Mouse (Mus musculus): Measurements from ENCODE around the gene Tcstv3. TPM values are rescaled to one million over a fixed set of nuclear protein-coding genes. Genes with fewer than 3 reads are reported as not detected.
"Not testable (repeated sequence)": the region's sequence is repeated elsewhere in the genome, so short reads cannot be mapped to it uniquely, and the experiment has no call there.

Gene Tcstv3
- polyA plus RNA-seq (2016; fragmentation: Nextera tagmentation; extraction: Ambion mirVana), result not detected in 2 replicates

GRCm38 (mm10) chr13:120316578-120316977, at the start of gene Tcstv3:
Gene Tcstv3 (plus strand): TSS chr13:120316878.
- DNase-seq (ENCODE audit: low spot score); H3K4me3 ChIP-seq; H3K27me3 ChIP-seq (ENCODE audit: insufficient read depth, poor library complexity, severe bottlenecking); H3K9me3 ChIP-seq; H3K27ac ChIP-seq; H3K36me3 ChIP-seq; H3K4me1 ChIP-seq: not testable (repeated sequence)
- 61% methylated on average over 3 of the region's 3 CpGs for WGBS

DNA sequence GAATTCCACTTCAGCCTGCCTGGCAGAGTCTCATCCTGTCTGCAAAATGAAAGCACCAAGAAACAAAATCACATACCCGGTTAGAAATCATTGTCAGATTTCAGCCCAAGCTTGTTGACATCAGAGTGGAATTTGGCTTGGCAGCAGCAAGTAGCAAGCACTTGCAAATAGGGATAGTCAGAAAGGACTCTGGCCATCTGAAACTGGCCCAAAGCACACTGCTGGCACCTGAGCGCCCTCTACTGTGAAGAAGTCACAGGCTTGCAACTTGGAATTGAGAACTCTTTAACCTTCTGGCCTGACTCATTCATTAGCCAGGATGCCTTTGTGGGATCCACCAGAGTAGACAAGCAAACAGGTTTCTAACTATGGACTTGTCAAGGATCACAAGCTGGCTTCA, 38.8 kb upstream of the Tcstv3 start:
- H3K9me3 ChIP-seq; H3K27me3 ChIP-seq (ENCODE audit: insufficient read depth, poor library complexity, severe bottlenecking); H3K36me3 ChIP-seq; H3K27ac ChIP-seq; DNase-seq (ENCODE audit: low spot score); H3K4me1 ChIP-seq; H3K4me3 ChIP-seq: not testable (repeated sequence)
- WGBS, result 22% methylated on average over 2 of the region's 2 CpGs

- no peak overlapping the region for H3K4me3 ChIP-seq
- no peak overlapping the region for H3K27ac ChIP-seq
- DNase-seq (ENCODE audit: low spot score), result no peak
- H3K27me3 ChIP-seq (ENCODE audit: insufficient read depth, poor library complexity, severe bottlenecking), result no peaks in the 10 kb centered on the region
- no peaks in the 10 kb centered on the region for H3K36me3 ChIP-seq
- H3K9me3 ChIP-seq, result no peaks in the 10 kb centered on the region
- 87% methylated on average over 9 of the region's 9 CpGs for WGBS
- no peaks in the 10 kb centered on the region for H3K4me1 ChIP-seq
Observed at GRCm38 (mm10) chr13:120278784-120279183, 37.9 kb upstream of the Tcstv3 start.

- Histone ChIP-seq H3K27ac (no peak overlapping the region), H3K9me3 (no peaks in the 10 kb centered on the region), H3K4me1 (no peaks in the 10 kb centered on the region), H3K36me3 (no peaks in the 10 kb centered on the region), H3K4me3 (no peak overlapping the region), H3K27me3 (ENCODE audit: insufficient read depth, poor library complexity, severe bottlenecking) (no peaks in the 10 kb centered on the region)
- WGBS, result 50% methylated on average over 1 of the region's 1 CpGs
- no peak for DNase-seq (ENCODE audit: low spot score)
Observed at GRCm38 (mm10) chr13:120299324-120299894, 17.3 kb upstream of the Tcstv3 start.

DNA sequence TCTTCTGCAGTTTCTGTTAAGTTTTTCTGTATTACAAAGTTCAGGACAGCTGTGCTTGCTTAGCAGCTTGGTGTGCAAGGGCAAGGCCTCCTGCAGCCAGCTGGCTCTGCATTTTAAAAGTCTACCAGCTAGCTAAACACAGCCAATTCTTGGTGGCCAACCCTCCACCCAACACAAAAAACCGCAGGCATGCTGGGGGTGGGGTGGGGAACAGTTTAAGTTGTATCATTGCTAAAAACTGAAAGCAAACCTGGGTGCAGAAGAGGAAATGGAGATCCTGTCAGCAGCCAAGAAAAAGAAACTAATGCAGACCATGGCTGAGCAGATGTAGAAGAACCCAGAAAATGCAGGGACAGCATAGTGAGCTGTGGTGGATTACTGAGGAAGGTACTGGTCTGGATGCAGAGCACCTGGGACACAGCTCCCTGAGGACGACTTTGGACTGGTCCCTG, 16.7 kb upstream of the Tcstv3 start, which contains the start of gene BC147527:
Gene BC147527 (plus strand): TSS at position 402 of the 452 bp plus-strand sequence.
- Histone ChIP-seq H3K36me3 (no peaks in the 10 kb centered on the region), H3K27me3 (ENCODE audit: insufficient read depth, poor library complexity, severe bottlenecking) (no peaks in the 10 kb centered on the region), H3K4me3 (no peak within 1 kb of the TSS), H3K4me1 (no peaks in the 10 kb centered on the region), H3K9me3 (no peaks in the 10 kb centered on the region), H3K27ac (no peak within 1 kb of the TSS)
- DNase-seq (ENCODE audit: low spot score), result no peak
- WGBS, result 47% methylated on average over 2 of the region's 2 CpGs

DNA sequence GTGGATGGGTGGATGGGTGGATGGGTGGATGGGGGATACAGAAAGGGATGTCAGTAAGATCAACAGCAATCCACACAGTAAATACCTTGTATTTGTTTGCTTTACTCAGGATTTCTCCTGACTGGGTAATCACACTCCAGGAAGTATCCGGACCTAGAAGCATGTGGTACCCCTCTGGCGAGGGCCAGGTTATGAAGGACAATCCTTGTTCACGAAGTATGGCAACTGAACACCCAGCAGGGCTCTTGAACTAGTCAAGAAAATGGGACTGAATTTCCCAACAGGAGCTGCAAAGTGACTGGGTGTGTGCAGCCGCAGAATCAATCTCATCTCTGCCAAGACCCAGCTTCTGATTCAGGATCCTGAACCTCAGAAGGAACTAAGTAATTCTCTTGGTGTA, 15.8 kb upstream of the Tcstv3 start:
- no peak for DNase-seq (ENCODE audit: low spot score)
- WGBS, result 70% methylated on average over 4 of the region's 4 CpGs

GRCm38 (mm10) chr13:120310749-120311148, 5.9 kb upstream of the Tcstv3 start:
- H3K27ac ChIP-seq, result no peak overlapping the region
- H3K9me3 ChIP-seq, result no peaks in the 10 kb centered on the region
- H3K27me3 ChIP-seq (ENCODE audit: insufficient read depth, poor library complexity, severe bottlenecking), result peaks cover 3% of the 10 kb centered on the region; the same call in 1 of the 2 replicates
- H3K4me1 ChIP-seq, result no peaks in the 10 kb centered on the region
- no peak overlapping the region for H3K4me3 ChIP-seq
- H3K36me3 ChIP-seq, result no peaks in the 10 kb centered on the region
- DNase-seq (ENCODE audit: low spot score), result no peak
- 70% methylated on average over 4 of the region's 4 CpGs for WGBS

More for the DNA sequence above, 15.8 kb upstream of the Tcstv3 start:
- H3K4me3 ChIP-seq, result no peak overlapping the region
- no peaks in the 10 kb centered on the region for H3K36me3 ChIP-seq
- no peaks in the 10 kb centered on the region for H3K27me3 ChIP-seq (ENCODE audit: insufficient read depth, poor library complexity, severe bottlenecking)
- H3K27ac ChIP-seq, result no peak overlapping the region
- no peaks in the 10 kb centered on the region for H3K4me1 ChIP-seq
- no peaks in the 10 kb centered on the region for H3K9me3 ChIP-seq

DNA sequence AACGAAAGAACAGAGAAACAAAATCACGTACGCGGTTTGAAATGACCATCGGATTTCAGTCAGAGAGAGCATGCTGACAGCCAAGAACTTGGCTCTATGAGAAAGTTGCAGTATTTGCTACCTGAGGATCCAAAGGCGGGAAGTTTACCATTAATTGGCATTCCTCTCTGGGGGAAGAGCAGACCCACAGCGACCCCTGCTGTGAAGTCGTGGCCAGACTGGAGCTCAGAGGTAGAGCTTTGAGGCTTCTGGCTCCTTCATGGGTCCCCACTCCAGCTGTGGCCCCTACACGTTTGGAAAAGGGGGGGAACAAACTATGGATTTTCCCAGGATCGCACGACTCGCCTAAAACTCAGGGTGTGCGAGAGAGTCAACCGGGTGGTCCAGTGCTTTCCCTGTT, 3.1 kb upstream of the Tcstv3 start:
- no peak for DNase-seq (ENCODE audit: low spot score)
- H3K4me1 ChIP-seq, result no peaks in the 10 kb centered on the region
- H3K27me3 ChIP-seq (ENCODE audit: insufficient read depth, poor library complexity, severe bottlenecking), result peaks cover 3% of the 10 kb centered on the region; the same call in 1 of the 2 replicates
- no peaks in the 10 kb centered on the region for H3K36me3 ChIP-seq
- WGBS, result 39% methylated on average over 14 of the region's 14 CpGs
- no peak overlapping the region; the same call in 1 of the 2 replicates for H3K4me3 ChIP-seq
- no peaks in the 10 kb centered on the region for H3K9me3 ChIP-seq
- no peak overlapping the region for H3K27ac ChIP-seq

DNA sequence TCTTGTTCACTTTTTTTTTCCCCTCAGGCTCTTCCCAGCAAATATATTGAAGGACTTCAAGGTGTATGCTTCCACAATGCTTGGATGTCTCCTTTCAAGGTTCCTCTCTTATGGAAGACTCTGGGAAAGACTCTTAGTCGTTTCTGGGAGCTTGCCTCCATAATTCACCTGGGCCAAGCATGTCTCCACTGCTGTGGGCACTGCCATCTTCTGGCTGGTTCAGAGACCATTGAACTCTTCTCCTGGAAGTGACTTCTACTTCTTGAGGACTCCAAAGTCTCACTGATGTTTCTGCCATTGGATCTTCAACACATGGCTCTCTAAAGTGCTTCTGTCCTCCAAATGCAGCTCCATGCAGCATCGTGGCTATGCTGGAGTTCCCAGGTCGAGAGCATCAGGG, 3.5 kb downstream of the Tcstv3 start:
- 62% methylated on average over 3 of the region's 3 CpGs for WGBS
- Histone ChIP-seq H3K36me3 (no peaks in the 10 kb centered on the region), H3K27me3 (ENCODE audit: insufficient read depth, poor library complexity, severe bottlenecking) (no peaks in the 10 kb centered on the region), H3K9me3 (no peaks in the 10 kb centered on the region), H3K27ac (no peak overlapping the region), H3K4me3 (no peak overlapping the region), H3K4me1 (no peaks in the 10 kb centered on the region)
- no peak for DNase-seq (ENCODE audit: low spot score)

DNA sequence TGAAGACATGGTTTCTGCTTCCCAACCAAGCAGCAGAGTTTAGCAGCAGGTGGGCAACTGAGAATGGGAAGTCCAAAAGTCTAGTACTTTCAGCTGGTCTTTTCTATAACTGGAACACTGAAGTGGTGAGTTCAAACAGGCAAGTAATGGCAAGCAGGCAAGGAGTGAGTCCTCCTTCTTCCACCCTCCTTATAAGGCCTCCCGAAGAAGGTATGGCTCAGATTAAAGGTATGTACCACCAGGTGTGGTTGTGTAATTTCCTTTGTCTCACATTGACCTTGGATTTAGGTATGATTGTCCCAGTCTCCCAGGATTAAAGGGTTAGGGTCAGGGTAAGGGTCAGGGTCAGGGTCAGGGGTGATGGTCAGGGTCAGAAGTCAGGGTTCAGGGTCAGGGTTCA, 4.0 kb downstream of the Tcstv3 start:
- Histone ChIP-seq H3K27ac (no peak overlapping the region), H3K9me3 (no peaks in the 10 kb centered on the region), H3K4me3 (no peak overlapping the region), H3K27me3 (ENCODE audit: insufficient read depth, poor library complexity, severe bottlenecking) (no peaks in the 10 kb centered on the region), H3K4me1 (no peaks in the 10 kb centered on the region), H3K36me3 (no peaks in the 10 kb centered on the region)
- DNase-seq (ENCODE audit: low spot score), result no peak
- WGBS, result 89% methylated on average over 1 of the region's 1 CpGs

Other genes with a start within 250 kb of the Tcstv3 start
- not detected in 2 replicates for gene Gm20767, start 176.6 kb upstream of the Tcstv3 start, polyA plus RNA-seq (2016; fragmentation: Nextera tagmentation; extraction: Ambion mirVana)
- gene Gm21818, start 144.4 kb upstream of the Tcstv3 start, polyA plus RNA-seq (2016; fragmentation: Nextera tagmentation; extraction: Ambion mirVana), result not detected in 2 replicates
- not detected in 2 replicates for gene Gm21762, start 100.9 kb upstream of the Tcstv3 start, polyA plus RNA-seq (2016; fragmentation: Nextera tagmentation; extraction: Ambion mirVana)
- not detected in 2 replicates for gene Gm21731, start 77.8 kb upstream of the Tcstv3 start, polyA plus RNA-seq (2016; fragmentation: Nextera tagmentation; extraction: Ambion mirVana)
- not detected in 2 replicates for gene AF067061, start 53.8 kb upstream of the Tcstv3 start, polyA plus RNA-seq (2016; fragmentation: Nextera tagmentation; extraction: Ambion mirVana)
- gene BC147527, start 16.5 kb upstream of the Tcstv3 start, polyA plus RNA-seq (2016; fragmentation: Nextera tagmentation; extraction: Ambion mirVana), result not detected in 2 replicates